ENCODE assay signal across 7 mouse cellular contexts in the genomic region with DNA sequence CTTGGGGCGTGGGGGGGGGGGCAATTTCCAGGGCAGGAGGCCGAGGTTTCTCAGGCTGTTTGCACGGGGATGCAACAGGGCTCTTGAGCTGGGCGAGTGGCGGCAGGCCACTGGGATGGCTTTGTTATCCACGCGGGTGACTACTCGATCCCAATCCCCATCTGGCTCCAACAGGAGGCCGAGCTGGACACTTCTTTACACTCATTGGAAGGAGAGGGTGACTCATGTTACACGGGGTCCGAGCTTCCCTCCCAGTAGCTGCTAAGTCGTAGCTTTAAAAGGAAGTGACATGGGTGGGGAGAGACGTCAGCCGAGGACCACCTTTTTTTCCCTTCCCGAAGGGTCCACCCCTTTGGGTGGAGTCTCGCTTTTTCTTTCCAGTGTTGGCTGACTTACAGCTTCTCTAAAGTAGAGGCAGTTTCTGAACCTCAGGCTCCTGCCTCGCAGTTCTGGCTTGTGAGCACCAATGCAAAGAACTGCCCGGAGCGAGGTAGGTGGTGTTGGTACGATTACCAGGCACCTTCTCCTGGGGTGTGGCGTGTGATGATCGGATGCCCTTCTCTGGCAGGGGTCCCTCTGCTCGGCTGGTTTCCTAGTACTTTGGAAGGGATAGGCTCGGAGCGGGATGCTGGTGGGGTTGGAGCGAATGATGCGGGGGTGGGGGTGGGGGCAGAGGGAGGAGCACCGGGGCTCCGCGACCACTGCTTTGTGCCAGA. TPM values are rescaled to one million over a fixed set of nuclear protein-coding genes. Genes with fewer than 3 reads are reported as not detected.
A peak's percentile ranks its signal among the peaks of the same experiment; 100 is the strongest.
DNase-seq lines count a peak whose midpoint lies in the region; ATAC-seq lines count a peak whose summit lies in the region.

No protein-coding gene starts in this region.

- WGBS in intestine, embryonic 16.5 days, result under 1% methylated on average over 30 of the region's 30 CpGs
- WGBS in midbrain, embryonic 10.5 days, result under 1% methylated on average over 30 of the region's 30 CpGs

- peaks cover 3% of the 10 kb centered on the region for H3K4me1 ChIP-seq in intestine, embryonic 16.5 days (ENCODE audit: control insufficient read depth, insufficient read depth, low read length)
- peaks cover 32% of the 10 kb centered on the region for H3K4me1 ChIP-seq in midbrain, embryonic 10.5 days

- H3K4me3 ChIP-seq in intestine, embryonic 16.5 days (ENCODE audit: low read length), result peak overlapping the region; percentile 53
- H3K4me3 ChIP-seq in midbrain, embryonic 10.5 days, result peak overlapping the region; percentile 72

- peak; percentile 87 for DNase-seq in adrenal gland, postnatal 14 days
- DNase-seq in embryo, embryonic 9.5 days (ENCODE audit: extremely low spot score), result peak; percentile 89
- peak; percentile 24 to 65 for DNase-seq in gastrocnemius, postnatal 4 days (ENCODE audit: low spot score in 2 of 2)
- DNase-seq in left cerebral cortex, postnatal 36 days (ENCODE audit: low spot score in 2 of 2), result peak; percentile 76 to 82
- DNase-seq in midbrain, embryonic 10.5 days (ENCODE audit: low spot score), result peak; percentile 87
- peak; percentile 61 for DNase-seq in right cerebral cortex, postnatal 4 days

- H3K9ac ChIP-seq in intestine, embryonic 16.5 days (ENCODE audit: low read depth, low read length), result peak overlapping the region; percentile 74

- intact Hi-C loops in left cerebral cortex, postnatal 36 days (cut with DNase I), result loop anchor here (2.0 kb wide), 1 partner anchor 92 kb away; no protein-coding TSS in a partner anchor

- ATAC-seq in intestine, embryonic 16.5 days, result peak; percentile 92

- H3K27ac ChIP-seq in intestine, embryonic 16.5 days (ENCODE audit: low read length), result peak overlapping the region; percentile 83
- peak overlapping the region; percentile 96 for H3K27ac ChIP-seq in midbrain, embryonic 10.5 days (replicated peaks)

- H3K4me2 ChIP-seq in intestine, embryonic 16.5 days (ENCODE audit: low read depth, low read length), result peak overlapping the region; percentile 98

- no peaks in the 10 kb centered on the region for H3K36me3 ChIP-seq in intestine, embryonic 16.5 days (ENCODE audit: control insufficient read depth, insufficient read depth, low read length)
- H3K36me3 ChIP-seq in midbrain, embryonic 10.5 days, result peaks cover 5% of the 10 kb centered on the region

- no peaks in the 10 kb centered on the region for H3K9me3 ChIP-seq in intestine, embryonic 16.5 days (ENCODE audit: control insufficient read depth, low read length)
- H3K9me3 ChIP-seq in midbrain, embryonic 10.5 days (replicated peaks), result no peaks in the 10 kb centered on the region

- H3K27me3 ChIP-seq in intestine, embryonic 16.5 days (replicated peaks; ENCODE audit: control insufficient read depth, insufficient read depth, low read length), result no peaks in the 10 kb centered on the region
- no peaks in the 10 kb centered on the region for H3K27me3 ChIP-seq in midbrain, embryonic 10.5 days (ENCODE audit: low read depth, poor library complexity, severe bottlenecking)

RNA-seq across cellular contexts. Expression of a gene that starts 0.6 kb away (rescaled TPM):
- 18.7 and 23.0 TPM in 2 replicates for total RNA-seq in adrenal gland, postnatal 14 days (2021)
- total RNA-seq in gastrocnemius, postnatal 4 days (2021), result 10 to 100 TPM; 11.2 to 13.5 TPM
- polyA plus RNA-seq in intestine, embryonic 16.5 days (2015; fragmentation: Nextera tagmentation; extraction: Ambion mirVana), result 17.8 and 19.2 TPM in 2 replicates
- 10 to 100 TPM; 54.1 to 66.5 TPM for total RNA-seq in left cerebral cortex, postnatal 36 days (2021)
- 43.4 and 43.7 TPM in 2 replicates for polyA plus RNA-seq in midbrain, embryonic 10.5 days (2016; fragmentation: Nextera tagmentation; extraction: Ambion mirVana)

Comparison
In these comparisons a context has a peak if more than half of its experiments do, and no peak if none do; other contexts are left out.
1. Peak in every context shown above with its lines: DNase-seq, ATAC-seq, H3K4me3 ChIP-seq and H3K27ac ChIP-seq.